Comparison of ENCODE assay signal across 28 mouse cellular contexts in genomic region chr3:131859083-131859482, GRCm38 (mm10).
DNase-seq lines count a peak whose midpoint lies in the region; ATAC-seq lines count a peak whose summit lies in the region.
"Had no signal": no experiment of that assay in that cellular context is flagged by ENCODE, and none has a peak within 500 bp of the region (broad histone marks: within the 10 kb centered on the region; RNA-seq: fewer than 3 reads in every experiment).

No protein-coding gene starts in this region.

- no peaks in the 10 kb centered on the region for H3K27me3 ChIP-seq in embryonic facial prominence, embryonic 11.5 days (ENCODE audit: control insufficient read depth, insufficient read depth, low read length)
- no peaks in the 10 kb centered on the region for H3K27me3 ChIP-seq in embryonic facial prominence, embryonic 10.5 days (replicated peaks; ENCODE audit: low read depth, poor library complexity, severe bottlenecking)
- H3K27me3 ChIP-seq in limb, embryonic 13.5 days: 0 out of 2 replicates have a peak, but pooled peaks cover 2% of the 10 kb centered on the region
- H3K27me3 ChIP-seq in limb, embryonic 10.5 days (ENCODE audit: low read depth, poor library complexity, severe bottlenecking): no peaks in the 10 kb centered on the region
- no peaks in the 10 kb centered on the region for H3K27me3 ChIP-seq in embryonic facial prominence, embryonic 12.5 days
- no peaks in the 10 kb centered on the region for H3K27me3 ChIP-seq in intestine, embryonic 16.5 days (replicated peaks; ENCODE audit: control insufficient read depth, insufficient read depth, low read length)
- H3K27me3 ChIP-seq: embryonic facial prominence, embryonic 13.5 days; forebrain, embryonic 13.5 days; heart, embryonic 13.5 days; hindbrain, embryonic 12.5 days had no signal

- H3K36me3 ChIP-seq in embryonic facial prominence, embryonic 11.5 days (replicated peaks; ENCODE audit: control insufficient read depth, insufficient read depth, low read depth, low read length): no peaks in the 10 kb centered on the region
- H3K36me3 ChIP-seq in embryonic facial prominence, embryonic 10.5 days (replicated peaks): no peaks in the 10 kb centered on the region
- H3K36me3 ChIP-seq in limb, embryonic 13.5 days: no peaks in the 10 kb centered on the region
- H3K36me3 ChIP-seq in limb, embryonic 10.5 days: no peaks in the 10 kb centered on the region
- no peaks in the 10 kb centered on the region for H3K36me3 ChIP-seq in embryonic facial prominence, embryonic 12.5 days
- H3K36me3 ChIP-seq in intestine, embryonic 16.5 days (ENCODE audit: control insufficient read depth, insufficient read depth, low read length): no peaks in the 10 kb centered on the region
- H3K36me3 ChIP-seq: embryonic facial prominence, embryonic 13.5 days; forebrain, embryonic 10.5 days; heart, embryonic 10.5 days; heart, embryonic 13.5 days; hindbrain, embryonic 12.5 days had no signal

- no peak overlapping the region for H3K9ac ChIP-seq in embryonic facial prominence, embryonic 11.5 days (replicated peaks; ENCODE audit: low read length)
- no peak overlapping the region for H3K9ac ChIP-seq in limb, embryonic 13.5 days
- no peak overlapping the region for H3K9ac ChIP-seq in embryonic facial prominence, embryonic 12.5 days
- H3K9ac ChIP-seq in intestine, embryonic 16.5 days (ENCODE audit: low read depth, low read length): no peak overlapping the region
- H3K9ac ChIP-seq: embryonic facial prominence, embryonic 13.5 days; forebrain, embryonic 13.5 days; heart, embryonic 13.5 days; hindbrain, embryonic 12.5 days had no signal

- 63% methylated on average over 12 of the region's 12 CpGs for whole genome bisulfite sequencing in embryonic facial prominence, embryonic 11.5 days
- WGBS in embryonic facial prominence, embryonic 10.5 days: 69% methylated on average over 12 of the region's 12 CpGs
- WGBS in limb, embryonic 13.5 days: 46% methylated on average over 12 of the region's 12 CpGs
- 73% methylated on average over 12 of the region's 12 CpGs for WGBS in limb, embryonic 10.5 days
- WGBS in embryonic facial prominence, embryonic 12.5 days: 37% methylated on average over 12 of the region's 12 CpGs
- 42% methylated on average over 12 of the region's 12 CpGs for WGBS in intestine, embryonic 16.5 days

- no peaks in the 10 kb centered on the region for H3K4me1 ChIP-seq in embryonic facial prominence, embryonic 11.5 days (ENCODE audit: control insufficient read depth, insufficient read depth, low read length)
- peaks cover 3% of the 10 kb centered on the region; the same call in 1 of the 2 replicates for H3K4me1 ChIP-seq in embryonic facial prominence, embryonic 10.5 days
- no peaks in the 10 kb centered on the region for H3K4me1 ChIP-seq in limb, embryonic 13.5 days
- H3K4me1 ChIP-seq in limb, embryonic 10.5 days: no peaks in the 10 kb centered on the region
- H3K4me1 ChIP-seq in embryonic facial prominence, embryonic 12.5 days: 0 out of 2 replicates have a peak, but pooled peaks cover 5% of the 10 kb centered on the region
- no peaks in the 10 kb centered on the region; the same call in 1 of the 2 replicates for H3K4me1 ChIP-seq in intestine, embryonic 16.5 days (ENCODE audit: control insufficient read depth, insufficient read depth, low read length)
- H3K4me1 ChIP-seq: embryonic facial prominence, embryonic 13.5 days; forebrain, embryonic 10.5 days; forebrain, embryonic 13.5 days; heart, embryonic 10.5 days; heart, embryonic 13.5 days; hindbrain, embryonic 12.5 days had no signal

- H3K9me3 ChIP-seq in embryonic facial prominence, embryonic 11.5 days (replicated peaks; ENCODE audit: control insufficient read depth, low read length): no peaks in the 10 kb centered on the region
- no peaks in the 10 kb centered on the region for H3K9me3 ChIP-seq in embryonic facial prominence, embryonic 10.5 days
- no peaks in the 10 kb centered on the region for H3K9me3 ChIP-seq in limb, embryonic 13.5 days
- H3K9me3 ChIP-seq in limb, embryonic 10.5 days (replicated peaks): no peaks in the 10 kb centered on the region
- H3K9me3 ChIP-seq in embryonic facial prominence, embryonic 12.5 days: no peaks in the 10 kb centered on the region
- H3K9me3 ChIP-seq in intestine, embryonic 16.5 days (ENCODE audit: control insufficient read depth, low read length): no peaks in the 10 kb centered on the region
- H3K9me3 ChIP-seq: embryonic facial prominence, embryonic 13.5 days; forebrain, embryonic 10.5 days; forebrain, embryonic 13.5 days; heart, embryonic 10.5 days; heart, embryonic 13.5 days; hindbrain, embryonic 12.5 days had no signal

- no peak overlapping the region for H3K4me3 ChIP-seq in embryonic facial prominence, embryonic 11.5 days (ENCODE audit: low read depth, low read length)
- no peak overlapping the region for H3K4me3 ChIP-seq in embryonic facial prominence, embryonic 10.5 days
- no peak overlapping the region for H3K4me3 ChIP-seq in limb, embryonic 13.5 days
- no peak overlapping the region for H3K4me3 ChIP-seq in limb, embryonic 10.5 days
- no peak overlapping the region for H3K4me3 ChIP-seq in embryonic facial prominence, embryonic 12.5 days
- H3K4me3 ChIP-seq in intestine, embryonic 16.5 days (ENCODE audit: low read length): no peak overlapping the region
- H3K4me3 ChIP-seq: embryonic facial prominence, embryonic 13.5 days; forebrain, embryonic 10.5 days; forebrain, embryonic 13.5 days; heart, adult 2 months; heart, embryonic 10.5 days; heart, embryonic 13.5 days; hindbrain, embryonic 12.5 days had no signal

- H3K4me2 ChIP-seq in embryonic facial prominence, embryonic 11.5 days (ENCODE audit: low read depth, low read length): no peak overlapping the region
- no peak overlapping the region for H3K4me2 ChIP-seq in limb, embryonic 13.5 days (replicated peaks)
- H3K4me2 ChIP-seq in embryonic facial prominence, embryonic 12.5 days (replicated peaks): 0 out of 2 replicates have a peak overlapping the region, but pooled peaks have one; percentile 3
- H3K4me2 ChIP-seq in intestine, embryonic 16.5 days (ENCODE audit: low read depth, low read length): 0 out of 2 replicates have a peak overlapping the region, but pooled peaks have one; percentile 9
- H3K4me2 ChIP-seq: embryonic facial prominence, embryonic 13.5 days; forebrain, embryonic 13.5 days; heart, embryonic 13.5 days; hindbrain, embryonic 12.5 days had no signal

- no peak for ATAC-seq in embryonic facial prominence, embryonic 11.5 days (replicated peaks; ENCODE audit: insufficient number of reproducible peaks, low FRiP score, low TSS enrichment, low read depth)
- peak; percentile 75 for ATAC-seq in limb, embryonic 13.5 days (ENCODE audit: low FRiP score, low read depth)
- ATAC-seq in embryonic facial prominence, embryonic 12.5 days (ENCODE audit: insufficient number of reproducible peaks, insufficient read depth, low FRiP score, low TSS enrichment): no peak
- peak; percentile 44 for ATAC-seq in intestine, embryonic 16.5 days
- ATAC-seq: activated CD4-positive, CD25-positive, alpha-beta regulatory T cell, adult 4 months; forebrain, embryonic 13.5 days; forebrain, embryonic 16.5 days; hindbrain, embryonic 16.5 days had no signal

- peak; percentile 35 for DNase-seq in embryonic facial prominence, embryonic 11.5 days (ENCODE audit: low spot score)
- DNase-seq in embryonic facial prominence, embryonic 10.5 days (ENCODE audit: low spot score): no peak
- no peak for DNase-seq in limb, embryonic 10.5 days (ENCODE audit: low spot score)
- DNase-seq in spleen, postnatal 36 days (ENCODE audit: low spot score in 2 of 2): no peak
- no peak for DNase-seq in adrenal gland, adult 8-10 months
- DNase-seq: adrenal gland, postnatal 14 days; cerebellum, adult 11-12 months; cerebellum, adult 8-10 months; cerebellum, postnatal 10 days; cerebellum, postnatal 36 days; embryo, embryonic 11 days; gastrocnemius, postnatal 10 days; gastrocnemius, postnatal 36 days; heart, adult 2 months; heart, postnatal 14 days; heart, postnatal 4 days had no signal

- H3K27ac ChIP-seq in embryonic facial prominence, embryonic 11.5 days (replicated peaks; ENCODE audit: low read depth, low read length): no peak overlapping the region
- H3K27ac ChIP-seq in embryonic facial prominence, embryonic 10.5 days (replicated peaks): no peak overlapping the region
- no peak overlapping the region for H3K27ac ChIP-seq in limb, embryonic 13.5 days
- no peak overlapping the region for H3K27ac ChIP-seq in limb, embryonic 10.5 days
- H3K27ac ChIP-seq in embryonic facial prominence, embryonic 12.5 days: 0 out of 2 replicates have a peak overlapping the region, but pooled peaks have one; percentile 30
- H3K27ac ChIP-seq in intestine, embryonic 16.5 days (ENCODE audit: low read length): no peak overlapping the region
- H3K27ac ChIP-seq: embryonic facial prominence, embryonic 13.5 days; forebrain, embryonic 10.5 days; forebrain, embryonic 13.5 days; heart, adult 2 months; heart, embryonic 10.5 days; heart, embryonic 13.5 days; hindbrain, embryonic 12.5 days had no signal

Comparison
In these comparisons a context has a peak if more than half of its experiments do, and no peak if none do; other contexts are left out.
1. H3K4me2 ChIP-seq: peak in embryonic facial prominence, embryonic 12.5 days (single experiment) and intestine, embryonic 16.5 days (single experiment); none in embryonic facial prominence, embryonic 11.5 days (single experiment) and limb, embryonic 13.5 days (single experiment).
2. ATAC-seq: peak in limb, embryonic 13.5 days (single experiment) and intestine, embryonic 16.5 days (single experiment); none in embryonic facial prominence, embryonic 11.5 days (single experiment) and embryonic facial prominence, embryonic 12.5 days (single experiment).